Mouse (Mus musculus): ENCODE measurements around the gene C1s2.

DNA sequence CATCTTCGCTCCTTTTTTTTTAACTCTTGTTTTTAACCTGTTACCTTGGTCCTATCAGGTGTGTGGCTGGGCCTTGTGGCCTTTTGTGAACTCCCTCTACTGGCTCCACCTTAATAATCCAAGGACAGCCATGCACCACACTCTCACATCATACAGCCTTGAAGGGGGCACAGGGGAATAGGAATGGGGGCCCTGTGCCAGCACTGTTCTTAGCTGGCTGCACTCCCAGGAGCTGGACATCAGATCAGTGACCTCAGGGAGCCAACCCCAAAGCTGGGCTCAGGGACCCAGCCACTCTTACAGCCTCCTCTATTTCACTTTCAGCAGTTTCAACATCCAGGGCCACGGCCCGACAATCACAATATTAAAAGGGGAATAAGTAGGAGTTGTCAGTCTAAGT, 50.1 kb downstream of the C1s2 start:
- TF ChIP-seq EP300 (IDR thresholded peaks at IDR 0.05; ENCODE audit: insufficient read depth, low read depth, low read length): no peak
- TF ChIP-seq POLR2A (IDR thresholded peaks at IDR 0.05; ENCODE audit: insufficient read depth, low read depth, low read length): no peak

All from heart, adult 2 months (tissue).